Mouse (Mus musculus): ENCODE measurements around the gene Elmod3.

The Elmod3 gene

GRCm38 (mm10) chr6:72597956-72598753 is at the start of gene Elmod3, which contains the start of gene Retsat:
TSS of gene Elmod3 (minus strand) at chr6:72598413.
TSS of gene Retsat (plus strand) at chr6:72598475.
- in situ Hi-C loops (cut with MboI, MseI) = no loop called here

DNA sequence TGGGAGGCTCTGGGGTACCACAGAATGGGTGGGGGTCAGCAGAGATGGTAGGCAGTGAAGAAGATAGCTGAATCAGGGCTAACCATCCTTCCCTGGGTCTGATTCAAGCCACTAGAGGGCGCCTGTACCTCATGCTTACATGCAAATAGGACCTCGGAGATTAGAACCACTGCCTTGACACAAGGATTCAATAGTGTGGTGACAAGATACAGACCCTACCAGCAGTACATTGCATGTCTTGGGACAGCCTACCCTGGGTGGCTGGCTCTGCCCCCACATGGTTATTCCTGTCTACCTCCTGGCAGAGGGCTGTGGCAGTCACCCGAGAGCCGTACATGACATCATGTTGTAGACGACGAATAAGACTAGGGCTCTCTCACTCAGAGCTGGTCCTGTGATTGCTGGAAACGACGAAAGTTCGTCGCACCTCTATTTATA is 49.2 kb upstream of the Elmod3 start:
- in situ Hi-C loops (cut with MboI, MseI) = no loop called here

- in situ Hi-C loops (cut with MboI, MseI) = no loop called here
Measured at GRCm38 (mm10) chr6:72645364-72645763, 47.2 kb upstream of the Elmod3 start.

DNA sequence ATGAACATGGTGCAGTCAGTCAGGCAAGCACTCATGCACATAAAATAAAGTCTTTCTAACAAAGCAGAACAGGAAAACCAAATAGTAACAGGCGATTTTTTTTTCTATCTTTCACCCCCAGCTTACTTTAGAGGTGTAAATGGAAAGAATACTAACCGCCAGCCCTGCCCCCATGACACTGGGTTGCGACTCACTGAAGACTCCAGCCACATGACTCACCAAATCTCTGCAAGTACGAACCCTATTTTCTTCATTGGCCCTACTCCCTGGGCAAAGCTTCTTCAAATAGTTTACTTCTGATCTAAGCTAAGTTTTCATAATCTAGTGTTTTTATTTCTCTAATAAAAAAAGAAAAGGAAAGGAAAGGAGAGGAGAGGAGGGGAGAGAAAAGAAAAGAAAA is 46.4 kb upstream of the Elmod3 start:
- in situ Hi-C loops (cut with MboI, MseI) = no loop called here

DNA sequence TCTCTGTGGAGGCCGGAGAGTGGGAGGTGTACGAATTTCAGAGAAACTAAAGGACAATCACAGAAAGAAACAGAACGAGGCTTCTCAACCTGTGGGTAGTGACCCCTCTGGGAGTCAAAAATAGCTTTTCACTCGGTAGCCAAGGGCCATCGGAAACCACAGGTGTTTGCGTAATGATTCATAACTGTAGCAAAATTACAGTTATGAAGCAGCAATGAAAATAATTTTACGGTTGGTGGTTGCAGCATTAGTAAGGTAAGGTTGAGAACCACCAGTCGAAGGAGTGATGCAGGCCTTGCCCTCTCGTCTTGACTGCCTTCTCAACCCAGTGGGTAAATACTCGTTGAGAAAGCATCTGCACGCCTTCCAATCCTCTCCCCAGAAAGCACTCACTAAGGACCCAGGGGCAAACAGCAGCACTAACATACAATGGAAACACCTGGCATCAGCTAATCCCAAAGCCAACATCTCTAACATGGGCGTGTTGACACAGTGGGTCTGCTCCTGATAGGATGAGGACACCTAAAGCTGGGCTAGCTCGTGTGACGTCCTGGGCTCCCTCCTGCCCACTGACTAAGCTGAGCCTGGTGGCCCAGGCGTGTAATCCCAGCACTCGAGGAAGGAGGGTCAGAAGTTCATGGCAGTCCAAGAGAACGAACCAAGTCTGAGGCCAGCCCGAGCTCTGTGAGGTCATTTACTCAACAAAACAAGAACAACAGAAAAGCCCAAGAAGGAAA is 43.2 kb upstream of the Elmod3 start:
- in situ Hi-C loops (cut with MboI, MseI) = no loop called here

GRCm38 (mm10) chr6:72636940-72637339 is 38.7 kb upstream of the Elmod3 start:
- in situ Hi-C loops (cut with MboI, MseI) = no loop called here

DNA sequence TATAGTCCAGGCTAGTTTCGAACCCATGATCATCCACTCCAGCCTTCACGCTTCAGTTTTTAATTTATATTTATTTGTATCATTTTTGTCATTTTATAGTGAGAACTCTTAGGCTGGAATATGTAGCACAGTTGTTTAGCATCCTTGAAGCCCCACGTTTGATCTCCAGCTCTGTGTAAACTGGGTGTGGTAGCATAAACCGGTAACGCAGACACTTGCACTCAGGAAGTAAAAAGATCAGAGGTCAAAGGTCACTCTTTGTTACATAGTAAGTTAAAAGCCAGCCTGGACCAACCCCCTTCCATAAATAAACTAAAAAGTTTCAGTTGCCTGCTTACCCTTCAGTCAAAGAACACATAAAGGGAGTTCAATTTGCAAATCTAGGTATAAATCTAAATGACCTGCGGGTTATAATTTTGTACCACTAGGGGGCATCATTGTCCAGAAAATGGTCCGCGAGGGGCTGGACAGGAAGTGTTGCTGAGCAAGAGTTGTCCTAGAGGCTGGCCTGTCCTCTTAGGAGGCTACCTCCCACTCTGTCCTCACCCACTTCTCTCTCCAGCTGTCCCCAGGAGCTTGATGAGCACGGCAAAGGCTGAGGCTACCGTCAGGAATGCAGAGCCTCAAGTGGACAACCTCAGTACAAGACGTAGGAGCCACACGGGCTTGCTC is 37.7 kb upstream of the Elmod3 start:
- in situ Hi-C loops (cut with MboI, MseI) = no loop called here

DNA sequence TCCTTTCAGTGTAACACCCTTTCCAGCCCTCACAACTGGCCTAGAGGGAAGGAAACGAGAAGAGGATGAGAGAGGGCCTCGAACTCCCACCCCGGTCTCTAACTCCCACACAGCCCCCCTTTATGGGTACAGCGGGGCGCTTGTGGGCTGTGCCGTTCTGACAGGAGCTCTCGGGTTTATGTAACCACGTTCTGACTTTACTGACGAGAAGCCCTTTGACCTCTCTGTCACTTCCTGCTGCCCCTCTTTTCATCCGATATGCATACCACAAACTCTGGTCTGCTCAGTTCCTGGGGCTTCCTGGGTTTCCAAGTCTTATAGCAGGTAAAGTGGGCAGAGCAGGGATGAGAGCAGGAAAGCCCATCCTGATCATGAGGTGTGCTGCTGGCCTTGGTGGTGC is 36.1 kb upstream of the Elmod3 start:
- in situ Hi-C loops (cut with MboI, MseI) = no loop called here

- in situ Hi-C loops (cut with MboI, MseI) = no loop called here
Measured at GRCm38 (mm10) chr6:72631700-72632099, 33.5 kb upstream of the Elmod3 start.

GRCm38 (mm10) chr6:72630961-72631360 is 32.7 kb upstream of the Elmod3 start:
- in situ Hi-C loops (cut with MboI, MseI) = no loop called here

GRCm38 (mm10) chr6:72630370-72630769 is 32.2 kb upstream of the Elmod3 start:
- in situ Hi-C loops (cut with MboI, MseI) = no loop called here

GRCm38 (mm10) chr6:72627276-72627675 is 29.1 kb upstream of the Elmod3 start:
- in situ Hi-C loops (cut with MboI, MseI) = no loop called here

DNA sequence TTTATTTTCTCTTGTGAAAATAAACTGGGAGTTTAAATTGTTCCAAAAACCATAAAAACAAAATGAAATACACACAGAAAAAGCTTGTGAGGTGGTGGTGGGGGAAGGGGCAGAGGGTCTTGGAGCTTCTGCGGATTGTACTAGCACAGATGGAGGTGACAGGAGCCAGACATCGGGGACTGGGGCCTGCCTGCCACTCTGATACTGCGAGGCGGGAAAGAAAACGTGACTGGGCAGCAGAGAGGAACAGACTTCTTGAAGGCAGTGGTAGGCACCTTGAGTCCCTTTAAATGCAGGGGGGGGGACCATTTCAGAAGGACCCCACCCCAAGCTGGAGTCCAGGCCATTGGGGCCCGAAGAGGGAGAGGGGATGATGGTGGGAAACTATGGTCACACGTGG is 28.2 kb upstream of the Elmod3 start:
- in situ Hi-C loops (cut with MboI, MseI) = no loop called here

DNA sequence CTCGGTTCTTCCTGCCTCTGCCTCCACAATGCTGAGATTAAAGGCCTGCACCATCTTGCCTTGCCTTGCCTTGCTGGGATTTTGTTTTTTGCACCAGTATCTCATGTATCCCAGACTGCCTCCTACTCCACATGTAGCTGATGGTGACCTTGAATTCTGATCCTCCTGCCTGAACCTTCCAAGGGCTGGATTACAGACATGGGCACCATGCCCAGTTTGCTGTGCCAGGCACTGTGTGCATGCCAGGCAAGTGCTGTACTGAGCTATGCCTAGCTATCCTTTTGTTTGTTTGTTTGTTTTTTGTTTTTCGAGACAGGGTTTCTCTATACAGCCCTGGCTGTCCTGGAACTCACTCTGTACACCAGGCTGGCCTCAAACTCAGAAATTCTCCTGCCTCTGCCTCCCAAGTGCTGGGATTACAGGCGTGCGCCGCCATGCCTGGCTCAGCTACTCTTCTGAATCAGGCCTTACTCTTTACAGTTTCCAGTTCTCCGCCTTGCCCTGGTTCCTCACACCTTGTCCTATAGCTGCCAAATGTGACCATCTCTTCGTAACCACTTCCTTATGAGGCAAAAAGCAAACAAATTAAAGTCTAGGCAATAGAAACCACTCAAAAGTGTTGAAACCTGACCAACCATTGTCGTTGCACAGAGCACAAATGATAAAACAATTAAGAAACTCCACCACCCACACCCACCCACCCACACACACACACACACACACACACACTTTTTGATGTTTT is 25.6 kb upstream of the Elmod3 start:
- in situ Hi-C loops (cut with MboI, MseI) = no loop called here

- in situ Hi-C loops (cut with MboI, MseI) = no loop called here
Measured at GRCm38 (mm10) chr6:72622917-72623316, 24.7 kb upstream of the Elmod3 start.

GRCm38 (mm10) chr6:72620920-72621319 is 22.7 kb upstream of the Elmod3 start:
- in situ Hi-C loops (cut with MboI, MseI) = no loop called here

GRCm38 (mm10) chr6:72619734-72620532 is 21.7 kb upstream of the Elmod3 start:
- in situ Hi-C loops (cut with MboI, MseI) = loop anchor here (10.0 kb wide), 1 partner anchor 1785 kb away; no protein-coding TSS in a partner anchor

GRCm38 (mm10) chr6:72616643-72617288 is 18.6 kb upstream of the Elmod3 start, which contains the start of gene Tgoln1:
TSS of gene Tgoln1 (minus strand) at chr6:72617000.
- in situ Hi-C loops (cut with MboI, MseI) = loop anchor here (10.0 kb wide), 1 partner anchor 1782 kb away; no protein-coding TSS in a partner anchor

DNA sequence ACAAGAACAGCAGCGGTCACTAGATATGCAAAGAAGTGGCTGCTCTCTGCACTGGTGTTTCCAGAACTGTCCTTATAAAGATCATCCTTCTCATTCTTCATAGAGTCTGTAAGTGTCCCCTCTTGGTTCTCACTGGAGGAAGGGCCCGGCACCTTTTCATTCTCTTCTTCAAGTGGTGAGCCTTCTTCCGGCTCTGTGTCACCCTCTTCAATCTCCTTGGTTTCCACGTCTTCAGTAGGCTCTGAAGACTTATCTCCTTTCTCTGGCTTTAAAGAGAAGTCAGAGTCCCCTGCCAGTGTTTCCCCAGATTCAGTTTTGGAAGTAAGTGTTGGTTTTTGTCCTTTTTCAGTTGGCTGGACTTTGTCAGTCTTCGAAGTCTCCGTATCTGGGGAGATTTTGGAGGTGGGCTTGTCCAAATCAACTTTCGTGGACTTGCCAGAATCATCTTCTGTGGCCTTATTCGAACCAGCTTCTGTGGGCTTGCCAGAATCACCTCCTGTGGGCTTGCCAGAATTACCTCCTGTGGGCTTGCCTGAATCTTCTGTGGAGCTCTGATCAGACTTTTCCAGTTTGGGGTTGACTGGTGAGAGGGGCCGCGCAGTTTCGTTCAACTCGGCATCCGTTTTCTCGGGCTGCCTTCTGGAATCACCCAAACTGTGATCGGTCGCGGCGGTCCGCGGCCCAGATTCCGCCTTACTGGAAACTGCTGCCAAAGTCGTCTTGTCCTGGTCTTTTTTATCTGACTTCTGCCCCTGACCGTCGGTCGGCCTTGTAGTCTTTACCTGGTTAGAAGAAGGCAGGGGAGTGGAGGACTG is 17.6 kb upstream of the Elmod3 start:
- in situ Hi-C loops (cut with MboI, MseI) = loop anchor here (10.0 kb wide), 1 partner anchor 1781 kb away; no protein-coding TSS in a partner anchor

Data from T-helper 1 cell (primary cell).